Mouse (Mus musculus) bone marrow, adult 2 months (tissue): Measurements from ENCODE around the gene Acy3.

Experiments used
- CTCF ChIP-seq: fragments of 200-500 bp; IDR thresholded peaks from 2 replicates; pipeline ENCODE4 v1.5.1; 2011; ENCODE audit warnings: low read length, control low read depth; ENCODE audit not compliant: control insufficient read depth, insufficient read depth
- POLR2A ChIP-seq: fragments of 200-500 bp; IDR thresholded peaks from 2 replicates; pipeline ENCODE4 v1.6.1; 2011; ENCODE audit warnings: low read depth, mild to moderate bottlenecking, control low read depth, low read length, borderline replicate concordance; ENCODE audit not compliant: control insufficient read depth

- TF ChIP-seq CTCF (no peak), POLR2A (no peak)
Measured at GRCm38 (mm10) chr19:3955804-3956203, 30.6 kb upstream of the Acy3 start.
